Mouse (Mus musculus): ENCODE measurements around the gene Rnaseh2b. TPM values are rescaled to one million over a fixed set of nuclear protein-coding genes. Genes with fewer than 3 reads are reported as not detected.

Rnaseh2b gene
- polyA plus RNA-seq, 1 experiment from 2014 or later: 46.3 TPM

DNA sequence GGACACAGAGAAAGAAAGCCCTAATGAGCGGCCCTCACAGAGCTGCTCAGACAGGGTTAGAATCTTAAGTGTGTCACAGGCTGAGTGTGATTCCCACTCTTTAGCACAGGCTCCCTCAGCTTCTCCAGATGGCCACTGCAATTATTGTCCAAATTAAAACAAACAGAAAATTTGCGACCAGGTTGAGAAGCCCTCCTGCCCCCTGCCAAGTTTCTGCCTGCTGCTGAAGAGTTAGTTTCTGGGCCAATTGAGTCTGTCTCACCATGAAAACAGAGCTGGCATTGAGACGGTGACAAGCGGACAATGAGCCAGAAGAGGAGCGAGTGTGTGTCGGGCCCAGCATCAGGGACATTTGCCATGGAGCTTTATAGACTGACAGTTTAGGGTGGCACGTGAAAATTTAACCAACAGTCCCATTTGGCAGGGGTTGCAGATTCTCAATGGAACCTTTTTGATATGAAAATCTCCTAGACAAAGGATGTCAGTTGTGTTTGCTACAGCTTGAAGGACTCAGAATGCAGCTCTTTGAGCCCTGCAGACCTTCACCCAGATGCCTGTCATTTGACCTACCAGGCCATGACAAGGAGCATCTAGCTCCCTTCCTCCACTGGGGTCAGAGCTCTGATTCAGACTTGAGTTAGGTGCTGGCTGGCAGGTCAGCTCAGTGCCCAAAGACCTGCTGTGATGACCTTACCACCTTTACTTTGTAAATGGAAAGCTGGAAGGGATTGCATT, 123.8 kb downstream of the Rnaseh2b start:
- peaks cover 4% of the 10 kb centered on the region; the same call in 1 of the 2 replicates for H3K4me1 ChIP-seq
- ATAC-seq (ENCODE audit: insufficient number of reproducible peaks, low FRiP score, low TSS enrichment, low read depth): no peak
- no peak overlapping the region for H3K9ac ChIP-seq
- no peaks in the 10 kb centered on the region for H3K9me3 ChIP-seq
- H3K36me3 ChIP-seq: no peaks in the 10 kb centered on the region
- WGBS: 63% methylated on average over 7 of the region's 7 CpGs
- H3K4me2 ChIP-seq: no peak overlapping the region
- H3K27me3 ChIP-seq: no peaks in the 10 kb centered on the region
- no peak overlapping the region for H3K27ac ChIP-seq
- no peak overlapping the region for H3K4me3 ChIP-seq

- Histone ChIP-seq H3K27ac (no peak overlapping the region), H3K9ac (no peak overlapping the region), H3K4me1 (peaks cover 4% of the 10 kb centered on the region; the same call in 1 of the 2 replicates), H3K9me3 (no peaks in the 10 kb centered on the region), H3K36me3 (no peaks in the 10 kb centered on the region), H3K4me3 (no peak overlapping the region), H3K4me2 (no peak overlapping the region), H3K27me3 (no peaks in the 10 kb centered on the region)
- 39% methylated on average over 1 of the region's 1 CpGs for WGBS
- no peak for ATAC-seq (ENCODE audit: insufficient number of reproducible peaks, low FRiP score, low TSS enrichment, low read depth)
These were observed 124.3 kb downstream of the Rnaseh2b start for GRCm38 (mm10) chr14:62416742-62417134.

DNA sequence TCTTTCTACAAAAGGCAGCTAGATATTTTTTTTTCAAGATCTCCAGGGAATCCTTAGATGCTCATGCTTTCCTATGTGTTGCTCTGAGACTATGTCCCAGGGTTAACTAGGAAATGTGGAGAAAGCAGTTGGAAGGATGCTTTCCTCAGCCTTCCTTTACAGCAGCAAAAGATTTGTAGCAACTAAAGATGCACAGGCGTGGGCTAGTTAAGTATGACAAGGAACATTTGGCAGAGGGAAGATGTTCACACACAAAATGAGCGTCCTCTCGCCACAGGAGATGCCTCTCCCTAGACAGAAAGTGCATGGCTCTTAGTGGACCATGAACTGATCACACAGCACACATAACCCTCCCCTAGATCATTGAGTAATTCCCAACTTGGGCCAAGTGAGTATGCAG, 125.1 kb downstream of the Rnaseh2b start:
- Histone ChIP-seq H3K4me3 (no peak overlapping the region), H3K27me3 (no peaks in the 10 kb centered on the region), H3K4me2 (no peak overlapping the region), H3K9me3 (no peaks in the 10 kb centered on the region), H3K36me3 (no peaks in the 10 kb centered on the region), H3K4me1 (peaks cover 4% of the 10 kb centered on the region; the same call in 1 of the 2 replicates), H3K27ac (no peak overlapping the region), H3K9ac (no peak overlapping the region)
- ATAC-seq (ENCODE audit: insufficient number of reproducible peaks, low FRiP score, low TSS enrichment, low read depth): no peak
- WGBS: 79% methylated on average over 3 of the region's 3 CpGs

GRCm38 (mm10) chr14:62422265-62422664, 129.9 kb downstream of the Rnaseh2b start:
- H3K4me1 ChIP-seq: no peaks in the 10 kb centered on the region

More at GRCm38 (mm10) chr14:62422265-62422664, 129.9 kb downstream of the Rnaseh2b start:
- no peak overlapping the region for H3K4me2 ChIP-seq
- no peaks in the 10 kb centered on the region for H3K9me3 ChIP-seq
- no peak overlapping the region for H3K4me3 ChIP-seq
- no peak overlapping the region for H3K27ac ChIP-seq
- 66% methylated on average over 4 of the region's 4 CpGs for WGBS
- H3K27me3 ChIP-seq: no peaks in the 10 kb centered on the region
- no peak for ATAC-seq (ENCODE audit: insufficient number of reproducible peaks, low FRiP score, low TSS enrichment, low read depth)
- H3K36me3 ChIP-seq: no peaks in the 10 kb centered on the region
- no peak overlapping the region for H3K9ac ChIP-seq

Other genes with a start within 250 kb of the Rnaseh2b start
- 0.88 and 1.2 TPM in 2 replicates for gene Dleu7, start 458 bp downstream of the Rnaseh2b start, polyA plus RNA-seq (2015; fragmentation: Nextera tagmentation; extraction: Ambion mirVana)
- 0.09 and 0.31 TPM in 2 replicates for gene Gucy1b2, start 163.7 kb downstream of the Rnaseh2b start, polyA plus RNA-seq (2015; fragmentation: Nextera tagmentation; extraction: Ambion mirVana)

Data from limb, embryonic 15.5 days (tissue).